Mouse (Mus musculus) heart, postnatal 0 days (tissue): ENCODE data around the gene Rgs7.

ENCODE experiments used
- CTCF ChIP-seq: IDR thresholded peaks from 2 replicates; pipeline ENCODE4 v1.5.1; 2016; ENCODE audit warnings: antibody characterized with exemption, control low read depth, low read depth
- EP300 ChIP-seq: IDR thresholded peaks from 2 replicates; pipeline ENCODE4 v1.6.1; 2016; ENCODE audit warnings: antibody characterized with exemption, low read depth

- TF ChIP-seq CTCF (no peak), EP300 (no peak)
Observed at GRCm38 (mm10) chr1:175040038-175040437, 452.3 kb downstream of the Rgs7 start.
